Mouse (Mus musculus): ENCODE data around the gene Ubqln1. TPM values are rescaled to one million over a fixed set of nuclear protein-coding genes. Genes with fewer than 3 reads are reported as not detected.
"Not testable (repeated sequence)": the region's sequence is repeated elsewhere in the genome, so short reads cannot be mapped to it uniquely, and the experiment has no call there.

Gene Ubqln1
- polyA plus RNA-seq, 1 experiment, result 118 TPM

- H3K4me1 ChIP-seq (ENCODE audit: control insufficient read depth, insufficient read depth, insufficient read length, low read length), result peaks cover 2% of the 10 kb centered on the region; the same call in 1 of the 2 replicates
- H3K36me3 ChIP-seq (ENCODE audit: control insufficient read depth, insufficient read depth, low read length), result no peaks in the 10 kb centered on the region
- H3K27ac ChIP-seq (ENCODE audit: insufficient read depth, low read depth, low read length), result no peak overlapping the region
- TF ChIP-seq CTCF (IDR thresholded peaks at IDR 0.05; ENCODE audit: extremely low read depth, insufficient read length, insufficient replicate concordance, low read depth, low read length), result no peak
- TF ChIP-seq POLR2A (IDR thresholded peaks at IDR 0.05; ENCODE audit: low read depth, low read length), result no peak
- peaks cover 3% of the 10 kb centered on the region; the same call in 1 of the 2 replicates for H3K27me3 ChIP-seq (ENCODE audit: control insufficient read depth, insufficient read depth, low read length)
- WGBS, result 44% methylated on average over 5 of the region's 5 CpGs
- no peak overlapping the region for H3K4me3 ChIP-seq (ENCODE audit: low read depth, low read length)
These were observed 66.4 kb downstream of the Ubqln1 start for GRCm38 (mm10) chr13:58149033-58149558.

GRCm38 (mm10) chr13:58148256-58148831, 67.1 kb downstream of the Ubqln1 start:
- Histone ChIP-seq H3K27me3 (ENCODE audit: control insufficient read depth, insufficient read depth, low read length) (peaks cover 3% of the 10 kb centered on the region; the same call in 1 of the 2 replicates), H3K27ac (ENCODE audit: insufficient read depth, low read depth, low read length) (no peak overlapping the region), H3K4me3 (ENCODE audit: low read depth, low read length) (peak overlapping the region; percentile 51), H3K4me1 (ENCODE audit: control insufficient read depth, insufficient read depth, insufficient read length, low read length) (peaks cover 2% of the 10 kb centered on the region; the same call in 1 of the 2 replicates), H3K36me3 (ENCODE audit: control insufficient read depth, insufficient read depth, low read length) (no peaks in the 10 kb centered on the region)
- 2% methylated on average over 17 of the region's 17 CpGs for WGBS
- TF ChIP-seq POLR2A (IDR thresholded peaks at IDR 0.05; ENCODE audit: low read depth, low read length), result no peak
- no peak for TF ChIP-seq CTCF (IDR thresholded peaks at IDR 0.05; ENCODE audit: extremely low read depth, insufficient read length, insufficient replicate concordance, low read depth, low read length)

GRCm38 (mm10) chr13:58147760-58148159, 67.7 kb downstream of the Ubqln1 start:
- Histone ChIP-seq H3K4me1 (ENCODE audit: control insufficient read depth, insufficient read depth, insufficient read length, low read length) (peaks cover 2% of the 10 kb centered on the region; the same call in 1 of the 2 replicates), H3K27ac (ENCODE audit: insufficient read depth, low read depth, low read length) (no peak overlapping the region), H3K36me3 (ENCODE audit: control insufficient read depth, insufficient read depth, low read length) (no peaks in the 10 kb centered on the region), H3K27me3 (ENCODE audit: control insufficient read depth, insufficient read depth, low read length) (peaks cover 3% of the 10 kb centered on the region; the same call in 1 of the 2 replicates), H3K4me3 (ENCODE audit: low read depth, low read length) (no peak overlapping the region)
- no peak for TF ChIP-seq CTCF (IDR thresholded peaks at IDR 0.05; ENCODE audit: extremely low read depth, insufficient read length, insufficient replicate concordance, low read depth, low read length)
- no peak for TF ChIP-seq POLR2A (IDR thresholded peaks at IDR 0.05; ENCODE audit: low read depth, low read length)
- WGBS, result 86% methylated on average over 1 of the region's 1 CpGs

- not testable (repeated sequence) for H3K4me1 ChIP-seq (ENCODE audit: control insufficient read depth, insufficient read depth, insufficient read length, low read length); H3K4me3 ChIP-seq (ENCODE audit: low read depth, low read length); H3K27me3 ChIP-seq (ENCODE audit: control insufficient read depth, insufficient read depth, low read length); H3K36me3 ChIP-seq (ENCODE audit: control insufficient read depth, insufficient read depth, low read length); H3K27ac ChIP-seq (ENCODE audit: insufficient read depth, low read depth, low read length)
- 97% methylated on average over 8 of the region's 8 CpGs for WGBS
These were observed 68.8 kb downstream of the Ubqln1 start for GRCm38 (mm10) chr13:58146603-58147002.

- peaks cover 3% of the 10 kb centered on the region; the same call in 1 of the 2 replicates for H3K36me3 ChIP-seq (ENCODE audit: control insufficient read depth, insufficient read depth, low read length)
- H3K27me3 ChIP-seq (ENCODE audit: control insufficient read depth, insufficient read depth, low read length), result no peaks in the 10 kb centered on the region
- no peak for TF ChIP-seq POLR2A (IDR thresholded peaks at IDR 0.05; ENCODE audit: low read depth, low read length)
- TF ChIP-seq CTCF (IDR thresholded peaks at IDR 0.05; ENCODE audit: extremely low read depth, insufficient read length, insufficient replicate concordance, low read depth, low read length), result no peak
- 39% methylated on average over 3 of the region's 3 CpGs for WGBS
- no peak overlapping the region for H3K27ac ChIP-seq (ENCODE audit: insufficient read depth, low read depth, low read length)
- H3K4me1 ChIP-seq (ENCODE audit: control insufficient read depth, insufficient read depth, insufficient read length, low read length), result peaks cover 9% of the 10 kb centered on the region; the same call in 1 of the 2 replicates
- H3K4me3 ChIP-seq (ENCODE audit: low read depth, low read length), result no peak overlapping the region
These were observed 83.8 kb downstream of the Ubqln1 start for GRCm38 (mm10) chr13:58131692-58132091.

- WGBS, result 8% methylated on average over 4 of the region's 4 CpGs
- TF ChIP-seq POLR2A (IDR thresholded peaks at IDR 0.05; ENCODE audit: low read depth, low read length) (no peak), CTCF (IDR thresholded peaks at IDR 0.05; ENCODE audit: extremely low read depth, insufficient read length, insufficient replicate concordance, low read depth, low read length) (no peak)
These were observed 85.7 kb downstream of the Ubqln1 start for GRCm38 (mm10) chr13:58129687-58130246.

More at GRCm38 (mm10) chr13:58129687-58130246, 85.7 kb downstream of the Ubqln1 start:
- H3K4me1 ChIP-seq (ENCODE audit: control insufficient read depth, insufficient read depth, insufficient read length, low read length), result peaks cover 9% of the 10 kb centered on the region; the same call in 1 of the 2 replicates
- H3K36me3 ChIP-seq (ENCODE audit: control insufficient read depth, insufficient read depth, low read length), result peaks cover 4% of the 10 kb centered on the region; the same call in 1 of the 2 replicates
- H3K4me3 ChIP-seq (ENCODE audit: low read depth, low read length), result peak overlapping the region; percentile 94
- H3K27me3 ChIP-seq (ENCODE audit: control insufficient read depth, insufficient read depth, low read length), result no peaks in the 10 kb centered on the region
- H3K27ac ChIP-seq (ENCODE audit: insufficient read depth, low read depth, low read length), result peak overlapping the region; percentile 83
